ENCODE assay signal across 22 mouse cellular contexts in the genomic region with DNA sequence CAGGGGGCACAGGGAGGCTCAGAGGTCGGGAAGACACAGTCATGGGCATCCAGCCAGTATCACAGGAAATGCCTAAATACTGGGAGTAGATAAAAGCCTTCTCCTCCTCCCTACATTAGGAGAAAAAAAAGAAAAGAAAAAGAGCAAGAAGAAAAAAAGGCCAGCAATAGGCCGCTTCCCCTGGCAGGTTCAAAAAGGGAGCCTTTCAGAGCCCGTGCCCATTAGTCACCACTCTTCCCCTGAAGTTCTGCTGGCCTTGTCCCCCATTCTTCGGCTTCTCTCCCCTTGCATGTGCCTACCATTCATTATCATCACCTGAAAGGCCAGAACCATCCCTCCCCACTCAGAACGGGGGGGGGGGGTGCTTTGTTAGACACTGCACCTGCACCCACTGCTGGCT.
DNase-seq lines count a peak whose midpoint lies in the region; TF ChIP-seq lines count a peak whose summit lies in the region.
"Had no signal": no experiment of that assay in that cellular context is flagged by ENCODE, and none has a peak within 500 bp of the region (broad histone marks: within the 10 kb centered on the region; RNA-seq: fewer than 3 reads in every experiment).

No protein-coding gene starts in this region.

- peak overlapping the region; percentile 62 for H3K4me3 ChIP-seq in testis, adult 2 months (ENCODE audit: control insufficient read depth, low read depth, low read length)
- H3K4me3 ChIP-seq: embryonic facial prominence, embryonic 12.5 days; embryonic facial prominence, embryonic 15.5 days; gastrocnemius, adult 2 months; heart, embryonic 12.5 days; heart, embryonic 15.5 days; hindbrain, embryonic 10.5 days; hindbrain, embryonic 13.5 days; intestine, embryonic 15.5 days had no signal

- no peaks in the 10 kb centered on the region for H3K4me1 ChIP-seq in testis, adult 2 months (ENCODE audit: control insufficient read depth, insufficient read depth, low read length)
- H3K4me1 ChIP-seq: heart, embryonic 15.5 days; intestine, embryonic 15.5 days had no signal

- no peak for TF ChIP-seq POLR2A in testis, adult 2 months (IDR thresholded peaks at IDR 0.05; ENCODE audit: control insufficient read depth, low read depth, low read length)

- no peaks in the 10 kb centered on the region for H3K36me3 ChIP-seq in testis, adult 2 months (ENCODE audit: control insufficient read depth, insufficient read depth, low read length)
- H3K36me3 ChIP-seq: embryonic facial prominence, embryonic 12.5 days; embryonic facial prominence, embryonic 15.5 days; heart, embryonic 12.5 days; heart, embryonic 15.5 days; hindbrain, embryonic 10.5 days; hindbrain, embryonic 13.5 days; intestine, embryonic 15.5 days had no signal

- no peak for TF ChIP-seq CTCF in testis, adult 2 months (IDR thresholded peaks at IDR 0.05; ENCODE audit: control insufficient read depth, insufficient read depth, insufficient replicate concordance, low read depth, low read length)

- no peaks in the 10 kb centered on the region for H3K27me3 ChIP-seq in testis, adult 2 months (ENCODE audit: control insufficient read depth, insufficient read depth, low read length)
- H3K27me3 ChIP-seq: intestine, embryonic 15.5 days had no signal

- peak; percentile 41 for DNase-seq in adrenal gland, adult 8-10 months
- no peak for DNase-seq in adrenal gland, adult 18-20 months (ENCODE audit: low spot score in 2 of 2)
- DNase-seq in testis, postnatal 14 days (ENCODE audit: low spot score) = no peak
- DNase-seq in adrenal gland, postnatal 36 days = peak; percentile 34 to 41
- DNase-seq in Muller cell, postnatal 12 days (ENCODE audit: inconsistent ontology term) = no peak
- DNase-seq: cerebellum, adult 18-20 months; cerebellum, adult 9-10 months; cerebellum, postnatal 25 days; forebrain, postnatal 0 days; gastrocnemius, adult 2 months; gastrocnemius, postnatal 14 days; heart, adult 18-20 months; heart, postnatal 36 days; kidney, adult 11 months had no signal

- no peak overlapping the region for H3K27ac ChIP-seq in testis, adult 2 months (ENCODE audit: control insufficient read depth, insufficient read depth, low read depth, low read length)
- H3K27ac ChIP-seq: embryonic facial prominence, embryonic 12.5 days; embryonic facial prominence, embryonic 15.5 days; gastrocnemius, adult 2 months; heart, embryonic 15.5 days; hindbrain, embryonic 10.5 days; hindbrain, embryonic 13.5 days; intestine, embryonic 15.5 days had no signal

Comparison
In these comparisons a context has a peak if more than half of its experiments do, and no peak if none do; other contexts are left out.
1. DNase-seq: peak in adrenal gland, adult 8-10 months (single experiment) and adrenal gland, postnatal 36 days (2 of 2); none in adrenal gland, adult 18-20 months (0 of 2), testis, postnatal 14 days (single experiment) and Muller cell, postnatal 12 days (single experiment).